Mouse (Mus musculus) brain, adult 2 months (tissue): Measurements from ENCODE around the gene Mrpl58.
A peak's percentile ranks its signal among the peaks of the same experiment; 100 is the strongest.
"Not testable (repeated sequence)": the region's sequence is repeated elsewhere in the genome, so short reads cannot be mapped to it uniquely, and the experiment has no call there.

Experiments
- DNase-seq: peaks from one replicate; pipeline ENCODE4 v3.0.0; 2011; ENCODE audit warnings: low read depth, low spot score

Gene Mrpl58

GRCm38 (mm10) chr11:115424666-115425065 is 21.1 kb downstream of the Mrpl58 start:
- no peak for DNase-seq

GRCm38 (mm10) chr11:115425671-115426070 is 22.1 kb downstream of the Mrpl58 start:
- no peak for DNase-seq

GRCm38 (mm10) chr11:115427482-115428331 is 24.2 kb downstream of the Mrpl58 start:
- peak; percentile 92 for DNase-seq

- peak; percentile 80 for DNase-seq
These were observed 25.8 kb downstream of the Mrpl58 start for GRCm38 (mm10) chr11:115429307-115429706.

- DNase-seq: no peak
These were observed 27.0 kb downstream of the Mrpl58 start for GRCm38 (mm10) chr11:115430561-115430960.

- no peak for DNase-seq
These were observed 29.3 kb downstream of the Mrpl58 start for GRCm38 (mm10) chr11:115432814-115433213.

GRCm38 (mm10) chr11:115433342-115433741 is 29.8 kb downstream of the Mrpl58 start:
- DNase-seq: no peak

- DNase-seq: peak; percentile 85
These were observed 32.2 kb downstream of the Mrpl58 start for GRCm38 (mm10) chr11:115435596-115436337.

GRCm38 (mm10) chr11:115437571-115438122 is 34.1 kb downstream of the Mrpl58 start:
- DNase-seq: peak; percentile 68

- DNase-seq: no peak
These were observed 35.8 kb downstream of the Mrpl58 start for GRCm38 (mm10) chr11:115439326-115439725.

GRCm38 (mm10) chr11:115439906-115440595 is 36.5 kb downstream of the Mrpl58 start, which contains the start of gene Trim80:
TSS of gene Trim80 (plus strand) at chr11:115440545.
- no peak for DNase-seq

GRCm38 (mm10) chr11:115441417-115441816 is 37.9 kb downstream of the Mrpl58 start:
- DNase-seq: no peak

GRCm38 (mm10) chr11:115446906-115447305 is 43.4 kb downstream of the Mrpl58 start:
- no peak for DNase-seq

GRCm38 (mm10) chr11:115447321-115447885 is 43.9 kb downstream of the Mrpl58 start:
- DNase-seq: no peak

GRCm38 (mm10) chr11:115448075-115448474 is 44.5 kb downstream of the Mrpl58 start:
- no peak for DNase-seq

- DNase-seq: no peak
These were observed 45.4 kb downstream of the Mrpl58 start for GRCm38 (mm10) chr11:115448998-115449397.

- DNase-seq: no peak
These were observed 46.6 kb downstream of the Mrpl58 start for GRCm38 (mm10) chr11:115450176-115450575.

- no peak for DNase-seq
These were observed 48.3 kb downstream of the Mrpl58 start for GRCm38 (mm10) chr11:115451781-115452241.

- no peak for DNase-seq
These were observed 48.8 kb downstream of the Mrpl58 start for GRCm38 (mm10) chr11:115452281-115452860.

GRCm38 (mm10) chr11:115453306-115453705 is 49.8 kb downstream of the Mrpl58 start:
- DNase-seq: no peak

GRCm38 (mm10) chr11:115454822-115455221 is 51.3 kb downstream of the Mrpl58 start:
- DNase-seq: not testable (repeated sequence)
